Mouse (Mus musculus): ENCODE results near the gene Tmem11.

DNA sequence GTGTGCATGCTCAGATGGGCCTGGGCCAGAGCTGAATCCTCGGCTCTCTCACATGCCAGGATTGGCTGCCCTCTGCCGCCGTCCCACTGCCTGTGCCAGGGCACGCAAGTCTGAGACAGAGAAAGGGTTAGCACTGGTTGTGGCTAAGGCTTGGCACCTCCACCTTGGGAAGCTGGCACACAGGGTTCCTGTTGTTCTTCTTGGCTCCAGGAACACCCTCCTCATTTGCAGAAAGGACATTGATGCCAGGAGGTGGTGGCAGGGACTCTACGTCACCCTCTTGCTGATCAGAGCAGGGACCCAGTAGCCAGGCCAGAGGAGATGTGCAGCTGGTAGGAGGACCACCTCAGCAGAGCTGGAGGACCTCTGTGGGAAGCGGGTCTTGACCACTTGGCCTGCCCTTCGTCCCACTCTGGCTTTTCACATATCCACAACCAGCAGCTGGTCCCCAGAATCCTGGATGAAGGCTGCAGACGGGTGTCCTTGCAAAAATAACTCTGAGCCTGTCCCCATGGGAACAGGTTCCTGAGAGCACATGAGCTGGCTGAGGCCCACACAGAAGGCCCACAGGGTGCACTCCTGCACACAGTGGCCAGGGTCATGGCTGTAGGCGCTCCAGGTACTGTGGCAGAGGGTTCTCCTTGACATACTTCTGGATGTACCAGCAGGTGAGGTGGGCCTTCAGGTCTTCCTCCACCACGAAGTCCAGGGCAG, 26.5 kb upstream of the Tmem11 start:
- TF ChIP-seq EP300 (IDR thresholded peaks at IDR 0.05) (no peak), CTCF (IDR thresholded peaks at IDR 0.05) (no peak)

Data from lung, postnatal 0 days (tissue).